Mouse (Mus musculus) heart, embryonic 16.5 days (tissue): ENCODE data around the gene Eps8l3. TPM values are rescaled to one million over a fixed set of nuclear protein-coding genes. Genes with fewer than 3 reads are reported as not detected.

ENCODE experiments used
- ATAC-seq: fragments of 200-750 bp; cut with Nextera tagmentation; replicated peaks from 2 replicates; pipeline ENCODE4 v1.8.0; 2017; ENCODE audit warnings: moderate number of reproducible peaks; ENCODE audit not compliant: insufficient read depth, low FRiP score; ENCODE audit errors: extremely low read depth
- H3K27ac ChIP-seq: fragments of 300-500 bp; sonication (generic); 2 replicates; pipeline ENCODE4 v1.5.1; 2014; ENCODE audit warnings: mild to moderate bottlenecking, low read length, control low read depth, moderate library complexity
- H3K27me3 ChIP-seq: fragments of 300-500 bp; sonication (generic); 2 replicates; pipeline ENCODE4 v1.6.1; 2014; ENCODE audit warnings: low read length, mixed read lengths; ENCODE audit not compliant: control insufficient read depth, insufficient read depth
- H3K36me3 ChIP-seq: fragments of 300-500 bp; sonication (generic); 2 replicates; pipeline ENCODE4 v1.6.1; 2014; ENCODE audit not compliant: control insufficient read depth, insufficient read depth
- H3K4me1 ChIP-seq: fragments of 300-500 bp; sonication (generic); 2 replicates; pipeline ENCODE4 v1.6.1; 2014; ENCODE audit warnings: low read length, mixed read lengths; ENCODE audit not compliant: control insufficient read depth, insufficient read depth
- H3K4me2 ChIP-seq: fragments of 300-500 bp; sonication (generic); 2 replicates; pipeline ENCODE4 v1.6.1; 2014; ENCODE audit warnings: low read depth, mild to moderate bottlenecking, control low read depth, low read length
- H3K4me3 ChIP-seq: fragments of 300-500 bp; sonication (generic); 2 replicates; pipeline ENCODE4 v1.5.1; 2014; ENCODE audit warnings: mild to moderate bottlenecking, control low read depth, low read length
- H3K9ac ChIP-seq: fragments of 300-500 bp; sonication (generic); 2 replicates; pipeline ENCODE4 v1.6.1; 2014; ENCODE audit warnings: low read length, control low read depth
- H3K9me3 ChIP-seq: fragments of 300-500 bp; sonication (generic); replicated peaks from 2 replicates; pipeline ENCODE4 v1.6.1; 2016; ENCODE audit warnings: low read length; ENCODE audit not compliant: control insufficient read depth
- WGBS: fragments of 180-500 bp; shearing (Covaris S2); extraction: QIAGEN DNeasy Blood & Tissue Kit; methylation state at CpG from one replicate; pipeline ENCODE4 v1.1.7; 2014; 5-methylcytosine and 5-hydroxymethylcytosine counted together
- polyA plus RNA-seq: library from polyadenylated mRNA; unstranded; fragments of >200 nt; fragmentation: Nextera tagmentation; extraction: Ambion mirVana; gene quantifications from 2 replicates; pipeline ENCODE4 v1.2.1, GENCODE M21; 2015

Gene Eps8l3
- polyA plus RNA-seq, 1 experiment from 2014 or later, result 0.64 TPM

GRCm38 (mm10) chr3:107862471-107862870 is 14.6 kb upstream of the Eps8l3 start:
- 0 out of 2 replicates have a peak, but pooled peaks cover 2% of the 10 kb centered on the region for H3K27me3 ChIP-seq
- no peak for ATAC-seq
- no peaks in the 10 kb centered on the region for H3K36me3 ChIP-seq
- no peak overlapping the region for H3K9ac ChIP-seq
- no peak overlapping the region for H3K4me3 ChIP-seq
- no peaks in the 10 kb centered on the region for H3K9me3 ChIP-seq
- WGBS, result 53% methylated on average over 2 of the region's 2 CpGs
- no peak overlapping the region for H3K27ac ChIP-seq
- H3K4me2 ChIP-seq, result no peak overlapping the region
- peaks cover 8% of the 10 kb centered on the region for H3K4me1 ChIP-seq

- Histone ChIP-seq H3K9ac (no peak overlapping the region), H3K4me2 (no peak overlapping the region), H3K36me3 (no peaks in the 10 kb centered on the region), H3K4me1 (peaks cover 4% of the 10 kb centered on the region; the same call in 1 of the 2 replicates), H3K4me3 (no peak overlapping the region), H3K27ac (no peak overlapping the region), H3K27me3 (0 out of 2 replicates have a peak, but pooled peaks cover 2% of the 10 kb centered on the region), H3K9me3 (no peaks in the 10 kb centered on the region)
- WGBS, result 76% methylated on average over 5 of the region's 5 CpGs
- no peak for ATAC-seq
These were observed 13.6 kb upstream of the Eps8l3 start for GRCm38 (mm10) chr3:107863471-107863870.

GRCm38 (mm10) chr3:107863898-107864603 is 13.0 kb upstream of the Eps8l3 start:
- Histone ChIP-seq H3K4me1 (peaks cover 4% of the 10 kb centered on the region; the same call in 1 of the 2 replicates), H3K9me3 (no peaks in the 10 kb centered on the region), H3K4me2 (no peak overlapping the region), H3K36me3 (no peaks in the 10 kb centered on the region), H3K4me3 (no peak overlapping the region), H3K27ac (no peak overlapping the region), H3K9ac (no peak overlapping the region), H3K27me3 (0 out of 2 replicates have a peak, but pooled peaks cover 2% of the 10 kb centered on the region)
- ATAC-seq, result peak; percentile 49
- 4% methylated on average over 2 of the region's 2 CpGs for WGBS

- no peak overlapping the region for H3K27ac ChIP-seq
- no peak overlapping the region for H3K4me3 ChIP-seq
- 0 out of 2 replicates have a peak, but pooled peaks cover 2% of the 10 kb centered on the region for H3K27me3 ChIP-seq
- H3K9ac ChIP-seq, result no peak overlapping the region
- no peaks in the 10 kb centered on the region for H3K36me3 ChIP-seq
- no peaks in the 10 kb centered on the region for H3K9me3 ChIP-seq
- no peak overlapping the region for H3K4me2 ChIP-seq
- peaks cover 4% of the 10 kb centered on the region; the same call in 1 of the 2 replicates for H3K4me1 ChIP-seq
- ATAC-seq, result no peak
- 64% methylated on average over 10 of the region's 10 CpGs for WGBS
These were observed 11.5 kb upstream of the Eps8l3 start for GRCm38 (mm10) chr3:107865364-107866091.

- H3K4me2 ChIP-seq, result no peak overlapping the region
- peaks cover 4% of the 10 kb centered on the region; the same call in 1 of the 2 replicates for H3K4me1 ChIP-seq
- 6% methylated on average over 8 of the region's 8 CpGs for WGBS
- H3K27me3 ChIP-seq, result 0 out of 2 replicates have a peak, but pooled peaks cover 2% of the 10 kb centered on the region
- H3K27ac ChIP-seq, result no peak overlapping the region
- no peak overlapping the region for H3K4me3 ChIP-seq
- no peak overlapping the region for H3K9ac ChIP-seq
- H3K36me3 ChIP-seq, result no peaks in the 10 kb centered on the region
- 0 out of 2 replicates have a peak, but pooled peaks have one; percentile 40 for ATAC-seq
- no peaks in the 10 kb centered on the region for H3K9me3 ChIP-seq
These were observed 9.9 kb upstream of the Eps8l3 start for GRCm38 (mm10) chr3:107867086-107867485.

GRCm38 (mm10) chr3:107868452-107868851 is 8.6 kb upstream of the Eps8l3 start:
- Histone ChIP-seq H3K27ac (no peak overlapping the region), H3K9me3 (no peaks in the 10 kb centered on the region), H3K27me3 (0 out of 2 replicates have a peak, but pooled peaks cover 2% of the 10 kb centered on the region), H3K4me3 (no peak overlapping the region), H3K4me2 (no peak overlapping the region), H3K36me3 (no peaks in the 10 kb centered on the region), H3K4me1 (no peaks in the 10 kb centered on the region), H3K9ac (no peak overlapping the region)
- no peak for ATAC-seq
- WGBS, result 86% methylated on average over 22 of the region's 22 CpGs

- Histone ChIP-seq H3K27ac (no peak overlapping the region), H3K9ac (no peak overlapping the region), H3K4me1 (no peaks in the 10 kb centered on the region), H3K36me3 (no peaks in the 10 kb centered on the region), H3K4me3 (no peak overlapping the region), H3K4me2 (no peak overlapping the region), H3K27me3 (0 out of 2 replicates have a peak, but pooled peaks cover 2% of the 10 kb centered on the region), H3K9me3 (no peaks in the 10 kb centered on the region)
- WGBS, result 53% methylated on average over 7 of the region's 7 CpGs
- ATAC-seq, result no peak
These were observed 7.9 kb upstream of the Eps8l3 start for GRCm38 (mm10) chr3:107869097-107869496.

- Histone ChIP-seq H3K27ac (no peak overlapping the region), H3K27me3 (0 out of 2 replicates have a peak, but pooled peaks cover 2% of the 10 kb centered on the region), H3K36me3 (no peaks in the 10 kb centered on the region), H3K4me1 (no peaks in the 10 kb centered on the region), H3K4me2 (no peak overlapping the region), H3K9me3 (no peaks in the 10 kb centered on the region), H3K9ac (no peak overlapping the region), H3K4me3 (no peak overlapping the region)
- 71% methylated on average over 4 of the region's 4 CpGs for WGBS
- no peak for ATAC-seq
These were observed 7.1 kb upstream of the Eps8l3 start for GRCm38 (mm10) chr3:107869925-107870324.
